Mouse (Mus musculus) hematopoietic stem cell, adult 5-6 weeks (primary cell): Measurements from ENCODE around the gene Sp7. TPM values are rescaled to one million over a fixed set of nuclear protein-coding genes. Genes with fewer than 3 reads are reported as not detected.

Experiments used
- ATAC-seq, 2 experiments: fragments of 125-278 bp in 1 of 2; replicated peaks in 1 of 2; 2 replicates each; pipeline ENCODE4 v1.8.0; 2016 to 2017; ENCODE audit warnings: inconsistent platforms in 2 of 2, mild to moderate bottlenecking in 2 of 2, moderate number of reproducible peaks in 2 of 2, low read depth in 1 of 2, moderate TSS enrichment in 1 of 2; ENCODE audit not compliant: low FRiP score in 2 of 2, poor library complexity in 2 of 2, severe bottlenecking in 2 of 2, insufficient read depth in 1 of 2, low TSS enrichment in 1 of 2
- total RNA-seq: library from RNA; stranded (forward); fragments of 172-1452, 232-1000 nt; gene quantifications from 2 replicates; pipeline ENCODE4 v1.2.3, GENCODE M21; 2017

Sp7 gene
- total RNA-seq, 1 experiment from 2014 or later, result not detected

DNA sequence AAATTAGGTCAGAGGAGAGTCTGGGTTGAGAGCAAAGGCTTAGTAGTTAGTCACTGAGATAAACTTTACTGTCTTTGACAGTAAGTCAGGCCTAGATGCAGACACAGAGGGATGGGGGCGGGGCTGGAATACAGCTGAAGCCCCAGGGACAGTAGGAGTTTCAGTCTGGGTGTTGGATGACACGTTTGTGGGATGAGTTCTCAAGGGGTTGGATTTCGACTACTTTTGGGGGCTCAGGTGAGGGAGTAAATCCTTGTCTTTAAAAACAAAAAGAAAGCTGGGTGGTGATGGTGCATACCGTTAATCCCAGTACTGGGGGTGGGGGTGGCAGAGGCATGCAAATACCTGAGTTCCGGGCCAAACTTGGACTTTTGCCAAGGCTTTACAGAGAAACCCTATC lies 31.6 kb upstream of the Sp7 start:
- no peak for ATAC-seq

DNA sequence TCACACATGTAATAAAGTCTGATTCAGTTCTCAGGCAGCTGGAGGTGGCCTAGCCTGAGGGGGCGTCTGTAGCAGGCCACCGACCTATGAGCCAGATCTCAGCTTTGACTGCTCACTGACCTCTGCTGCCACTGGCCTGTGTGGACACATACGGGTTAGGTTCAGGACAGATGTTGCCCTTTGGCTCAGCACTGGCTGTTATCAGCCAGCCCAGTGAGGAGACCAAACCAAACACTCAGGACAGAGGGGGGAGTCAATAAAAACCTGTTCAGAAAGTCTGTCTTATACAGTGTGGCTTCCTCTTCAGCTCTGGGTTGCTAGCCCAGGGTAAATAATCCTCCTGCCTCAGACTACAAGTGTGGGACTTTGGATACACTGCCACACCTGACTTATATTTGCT lies 28.1 kb upstream of the Sp7 start:
- no peak for ATAC-seq

DNA sequence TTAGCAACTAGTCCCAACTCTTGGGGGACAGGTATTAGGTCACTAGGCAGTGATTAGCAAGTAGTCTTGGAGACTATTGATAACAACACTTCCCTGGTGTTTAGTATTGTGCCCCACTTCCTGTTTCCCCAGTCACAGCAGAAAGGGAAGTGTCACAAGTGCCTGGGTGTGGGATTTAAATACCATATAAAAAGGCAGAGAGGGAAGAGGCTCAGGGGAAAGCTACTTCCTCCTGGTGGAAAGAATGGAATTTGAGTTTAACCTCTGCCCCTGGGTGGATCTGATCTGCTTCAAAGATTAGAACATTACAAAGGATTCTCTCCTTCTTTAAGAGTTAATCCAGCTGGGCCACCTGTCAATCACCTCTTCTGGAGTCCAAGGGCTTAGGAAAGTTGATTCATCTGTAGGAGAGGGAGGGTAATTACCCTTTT lies 26.6 kb upstream of the Sp7 start:
- ATAC-seq, result peak; percentile 82 to 90

DNA sequence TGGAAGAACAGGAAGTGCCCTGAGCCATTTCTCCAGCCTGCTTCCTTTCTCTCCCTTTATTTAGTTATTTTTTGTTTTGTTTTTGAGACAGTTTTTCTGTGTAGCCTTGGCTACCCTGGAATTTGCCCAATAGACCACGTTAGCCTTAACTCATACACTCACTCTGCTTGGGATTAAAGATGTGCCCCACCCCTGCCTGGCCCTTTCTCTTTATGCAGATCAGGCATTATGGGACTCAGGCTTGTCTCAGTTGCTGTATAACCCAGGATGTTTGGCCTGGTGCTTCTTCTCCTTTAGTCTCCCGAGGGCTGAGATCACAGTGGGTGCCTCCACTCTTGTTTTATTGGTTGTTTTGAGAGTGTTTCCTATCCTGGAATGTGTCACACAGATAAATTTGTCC lies 25.5 kb upstream of the Sp7 start:
- ATAC-seq, result no peak

DNA sequence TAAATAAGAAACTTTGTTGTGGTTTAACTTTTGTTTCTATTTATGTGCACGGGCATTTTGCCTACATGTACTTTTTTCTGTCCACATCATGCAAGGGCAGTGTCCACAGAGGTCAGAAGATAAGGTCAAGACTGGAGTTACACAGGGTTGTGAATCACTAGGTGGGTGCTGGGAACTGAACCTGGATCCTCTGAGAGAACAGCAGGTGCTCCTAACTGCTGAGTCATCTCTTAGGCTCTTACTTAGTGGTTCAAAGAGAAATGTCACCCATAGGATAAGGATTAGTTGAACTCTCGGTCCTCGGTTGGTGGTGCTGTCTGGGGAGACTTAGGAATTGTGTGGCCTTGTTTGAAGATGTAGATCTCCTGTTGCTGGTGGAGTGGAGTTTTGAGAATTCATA lies 22.0 kb upstream of the Sp7 start:
- ATAC-seq, result no peak

DNA sequence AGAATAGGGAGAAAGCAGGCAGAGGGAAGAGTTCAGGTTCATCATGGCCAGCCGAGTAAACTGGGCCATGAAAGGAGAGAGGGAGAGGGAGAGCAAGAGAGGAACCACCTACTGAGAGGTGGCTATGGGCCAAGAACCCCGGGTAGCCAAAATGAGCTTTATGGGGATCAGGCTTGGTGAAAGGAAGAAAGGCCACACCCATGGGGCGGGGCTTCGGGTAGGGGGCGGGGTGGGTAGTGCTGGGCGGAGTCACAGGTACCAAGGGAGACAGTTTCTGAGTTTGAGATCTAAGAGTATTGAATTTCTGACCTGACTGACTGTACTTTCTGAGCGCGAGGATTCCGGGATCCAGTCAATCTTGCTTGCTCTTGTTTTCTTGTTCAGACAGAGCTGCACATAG lies 19.7 kb upstream of the Sp7 start:
- peak in 1 of 2 experiments; percentile 42; a peak in 1 of 4 replicates for ATAC-seq

DNA sequence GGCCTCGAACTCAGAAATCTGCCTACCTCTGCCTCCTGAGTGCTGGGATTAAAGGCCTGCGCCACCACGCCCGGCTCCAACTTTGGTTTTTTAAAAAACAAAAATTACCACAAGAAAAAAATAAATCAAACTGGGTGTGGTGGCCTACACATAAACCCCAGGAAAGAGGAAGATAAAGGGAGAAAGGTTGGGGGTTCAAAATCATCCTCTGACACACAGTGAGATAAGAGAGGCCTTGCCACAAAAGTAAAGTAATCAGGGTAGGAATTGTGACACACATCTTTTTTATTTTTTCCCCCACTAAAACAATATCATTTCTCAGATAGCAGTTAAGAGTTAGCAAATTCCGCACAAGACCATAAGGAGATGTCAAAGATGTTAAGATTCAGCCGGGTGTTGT lies 16.7 kb upstream of the Sp7 start:
- ATAC-seq, result no peak

DNA sequence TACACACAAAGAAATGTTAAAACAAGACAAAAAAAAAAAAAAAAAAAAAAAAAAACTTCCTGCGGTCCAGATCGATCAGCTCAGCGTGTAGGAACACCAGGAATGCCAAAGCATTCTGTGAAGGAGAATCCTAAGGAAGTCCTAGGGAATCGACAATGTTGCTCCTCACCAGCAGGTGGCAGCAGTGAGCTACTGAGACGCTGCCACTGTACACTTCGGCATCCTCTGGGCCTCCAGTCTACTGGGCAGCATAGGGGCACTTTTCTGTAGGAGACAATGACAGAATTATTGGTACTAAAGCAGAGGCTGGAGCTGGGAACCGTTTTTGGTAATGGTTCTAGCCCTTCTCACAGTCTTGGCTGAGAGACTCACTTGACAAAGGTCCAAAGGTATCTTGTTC lies 14.6 kb upstream of the Sp7 start:
- peak; percentile 59 to 72 for ATAC-seq

DNA sequence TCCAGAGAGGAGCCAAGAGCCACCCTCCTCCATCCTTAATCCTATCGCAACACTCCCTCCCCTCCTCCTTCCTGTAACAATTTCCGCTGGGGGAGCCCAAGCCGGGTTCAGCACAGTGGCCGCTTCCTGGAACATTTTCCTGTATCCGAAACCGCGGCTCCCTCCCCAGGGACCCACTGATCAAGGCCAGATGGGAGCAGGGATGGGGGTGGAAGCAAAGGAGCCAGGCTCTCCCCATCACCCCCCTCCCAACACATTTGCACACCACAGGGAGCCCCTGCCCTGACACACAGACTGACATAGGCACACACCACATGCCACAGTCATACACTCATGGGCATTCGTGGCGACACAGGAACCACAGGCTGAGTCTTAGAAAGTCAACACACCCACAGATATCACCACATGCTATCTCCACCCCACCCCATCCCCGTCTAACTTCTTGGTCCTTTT lies 10.9 kb upstream of the Sp7 start:
- ATAC-seq, result peak; percentile 15 to 27; a peak in 2 of 4 replicates

DNA sequence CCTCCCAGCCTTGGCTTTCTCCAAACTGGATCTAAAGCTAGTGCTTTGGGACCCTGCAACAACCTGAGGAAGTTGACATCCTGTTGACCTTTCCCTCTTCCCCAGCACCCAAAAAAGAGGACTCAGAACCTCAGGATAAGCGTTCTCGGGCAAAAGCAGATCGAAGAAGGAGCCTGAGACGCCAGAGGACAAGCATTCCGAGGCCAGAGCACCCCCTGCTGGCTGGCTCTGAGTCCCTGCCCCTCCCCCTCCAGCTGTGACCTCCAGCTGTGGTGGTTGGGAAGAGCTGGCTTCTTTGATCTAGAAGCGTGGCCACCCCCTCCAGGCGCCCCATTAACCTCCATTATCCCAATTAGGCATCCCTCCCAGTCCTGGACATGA lies 10.2 kb upstream of the Sp7 start:
- peak; percentile 51 to 83 for ATAC-seq

DNA sequence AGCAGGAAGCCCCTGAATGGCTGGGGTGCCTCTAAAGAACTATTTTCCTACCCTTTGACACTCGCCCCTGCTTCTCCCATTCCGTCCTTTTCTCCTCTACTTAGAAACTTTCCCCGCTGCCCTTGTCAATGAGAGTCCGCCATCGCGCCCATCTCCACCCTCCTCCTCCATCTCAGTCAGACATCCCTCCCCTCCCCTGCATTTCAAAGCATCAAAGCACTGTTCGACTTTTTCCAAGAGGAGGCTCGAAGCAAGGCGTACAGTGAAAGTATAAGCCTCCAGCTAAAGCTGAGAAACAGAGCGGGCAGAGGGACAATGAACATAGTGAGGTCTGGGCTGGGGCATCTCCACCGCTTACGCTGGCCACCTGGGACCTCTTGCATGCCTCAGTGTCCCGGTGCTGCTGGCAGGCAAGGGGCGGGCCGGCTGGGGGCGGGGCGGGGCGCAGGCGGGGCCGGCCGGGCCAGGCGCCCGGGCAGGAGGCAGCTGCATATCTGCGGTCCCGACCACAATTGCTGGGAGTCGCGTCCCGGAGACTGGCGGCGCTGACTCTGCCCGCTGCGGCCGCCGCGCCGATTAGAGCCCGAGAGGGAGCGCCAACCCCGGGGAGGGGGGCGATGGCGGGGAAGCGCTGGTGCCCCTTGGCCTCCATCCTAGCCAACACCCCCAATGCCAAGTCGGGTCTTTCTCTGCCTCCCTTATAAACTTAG lies 9.6 kb upstream of the Sp7 start:
- ATAC-seq, result peak; percentile 72 to 80; a peak in 2 of 4 replicates

DNA sequence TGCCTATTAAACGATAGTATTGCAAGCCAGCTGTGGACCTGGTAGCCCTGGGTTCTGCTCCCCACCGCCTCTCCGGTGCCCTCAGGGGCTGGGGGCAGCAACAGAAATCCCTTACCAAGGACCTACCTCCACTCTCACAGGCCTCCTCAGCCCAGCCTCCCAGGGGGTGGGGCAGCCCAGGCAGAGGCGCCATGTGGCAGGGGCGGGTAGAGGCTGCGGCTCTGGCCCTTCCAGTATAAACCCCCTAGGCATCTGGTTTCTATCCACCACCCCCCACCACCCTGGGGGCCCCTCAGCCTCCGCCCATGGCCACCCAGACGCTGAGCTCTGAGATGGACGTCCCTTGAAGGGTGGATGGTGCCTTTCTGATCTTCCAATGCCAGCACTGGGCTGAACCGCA lies 3.7 kb upstream of the Sp7 start:
- ATAC-seq, result no peak

DNA sequence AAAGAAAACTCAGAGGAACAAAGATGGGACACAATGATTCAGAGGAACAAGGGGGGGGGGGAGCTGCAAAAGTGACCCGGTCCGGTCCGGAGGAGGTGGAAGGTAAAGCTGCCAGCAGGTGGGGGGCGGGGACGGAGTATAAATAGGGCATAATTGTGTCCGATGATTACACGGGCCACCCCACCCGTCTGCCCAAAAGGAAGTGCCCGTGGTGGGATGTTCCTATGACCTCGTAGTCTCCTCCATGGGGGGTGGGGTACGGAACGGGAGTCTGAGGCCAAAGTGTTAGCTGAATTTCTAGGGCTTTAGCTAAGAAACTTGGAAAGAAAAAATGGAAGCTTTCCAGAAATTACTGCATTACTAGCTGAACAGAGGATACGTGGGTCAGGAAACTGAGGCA lies 3.0 kb upstream of the Sp7 start:
- no peak for ATAC-seq

DNA sequence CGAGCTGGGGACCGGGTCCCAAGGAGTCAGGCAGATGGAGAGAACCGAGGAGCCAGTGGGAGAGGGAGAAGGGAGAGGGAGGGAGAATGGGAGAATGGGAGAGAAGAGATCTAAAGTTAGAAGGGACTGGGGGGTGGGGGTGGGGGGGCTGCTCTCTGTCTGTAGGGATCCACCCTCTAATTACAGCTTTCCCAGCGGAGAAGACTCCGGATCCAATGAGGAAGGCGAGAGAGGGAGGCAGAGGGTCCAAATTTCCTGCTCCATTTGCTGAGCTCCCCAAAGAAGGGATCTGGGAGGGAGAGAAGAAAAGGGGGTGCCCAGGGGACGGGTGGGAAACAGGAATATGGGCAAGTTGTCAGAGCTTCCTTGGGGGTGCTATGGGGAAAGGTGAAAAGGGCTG lies 744 bp downstream of the Sp7 start:
- no peak for ATAC-seq

DNA sequence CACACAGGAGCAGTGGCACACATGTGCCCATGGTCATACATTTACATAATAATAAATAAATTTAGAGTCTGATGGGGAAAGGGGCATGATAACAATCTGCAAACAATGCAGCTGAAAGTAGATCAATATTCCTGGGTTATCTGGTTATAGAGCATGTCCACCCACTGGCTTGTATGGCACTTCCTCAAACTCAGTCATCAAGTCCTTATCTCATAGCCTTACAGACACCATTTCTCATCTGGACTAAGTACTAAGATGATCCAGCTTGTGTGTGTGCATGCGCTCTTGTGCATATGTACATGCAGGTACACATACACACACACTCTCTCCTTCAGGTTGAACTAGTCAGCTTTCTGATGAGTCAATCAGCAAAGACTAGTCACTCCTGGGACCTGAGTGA lies 2.3 kb downstream of the Sp7 start:
- no peak for ATAC-seq

DNA sequence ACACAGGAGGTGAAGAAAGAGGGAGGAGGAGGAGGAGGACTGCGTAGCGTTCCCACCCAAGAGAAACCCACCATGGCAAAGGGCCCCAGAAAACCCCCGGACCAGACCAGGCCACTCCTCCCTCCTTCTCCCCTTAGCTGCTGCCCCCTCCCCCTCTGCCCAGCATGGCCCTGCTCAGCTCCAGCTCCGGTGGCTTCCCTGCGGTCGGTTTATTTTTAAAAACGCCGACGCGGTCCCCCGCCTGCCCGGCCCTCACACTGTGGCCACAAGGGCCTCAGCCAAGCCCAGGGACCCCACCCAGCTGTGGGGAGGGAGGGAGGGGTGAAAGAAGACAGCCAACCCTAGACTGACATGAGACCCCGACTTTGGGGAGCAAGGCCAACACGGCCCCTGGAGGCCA lies 4.3 kb downstream of the Sp7 start:
- ATAC-seq, result peak; percentile 27 to 43; a peak in 2 of 4 replicates

DNA sequence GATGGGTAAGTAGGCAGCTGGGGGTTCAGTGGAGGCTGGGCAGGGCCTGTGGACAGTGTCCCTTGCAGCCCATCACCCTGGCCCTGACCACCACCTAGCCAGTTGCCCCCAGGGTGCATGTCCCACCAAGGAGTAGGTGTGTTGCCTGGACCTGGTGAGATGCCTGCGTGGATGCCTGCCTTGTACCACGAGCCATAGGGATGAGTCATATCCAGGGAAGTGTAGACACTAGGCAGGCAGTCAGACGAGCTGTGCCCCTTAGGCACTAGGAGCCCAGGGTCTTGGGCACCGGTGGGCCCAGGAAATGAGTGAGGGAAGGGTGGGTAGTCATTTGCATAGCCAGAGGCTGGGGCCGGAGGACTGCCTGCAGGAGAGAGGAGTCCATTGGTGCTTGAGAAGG lies 8.1 kb downstream of the Sp7 start:
- no peak for ATAC-seq

DNA sequence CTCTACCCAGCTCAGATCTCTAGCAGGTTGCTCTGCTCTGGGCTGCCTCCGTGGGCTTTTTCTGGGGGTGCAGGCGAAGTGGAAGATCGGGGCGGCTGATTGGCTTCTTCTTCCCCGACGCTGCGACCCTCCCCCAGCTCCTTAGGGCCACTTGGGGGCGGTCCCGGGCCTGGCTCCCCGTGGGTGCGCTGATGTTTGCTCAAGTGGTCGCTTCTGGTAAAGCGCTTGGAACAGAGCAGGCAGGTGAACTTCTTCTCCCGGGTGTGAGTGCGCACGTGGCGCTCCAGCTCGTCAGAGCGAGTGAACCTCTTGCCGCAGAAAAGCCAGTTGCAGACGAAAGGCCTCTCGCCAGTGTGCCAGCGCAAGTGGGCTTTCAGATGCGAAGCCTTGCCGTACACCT lies 8.9 kb downstream of the Sp7 start:
- no peak for ATAC-seq

DNA sequence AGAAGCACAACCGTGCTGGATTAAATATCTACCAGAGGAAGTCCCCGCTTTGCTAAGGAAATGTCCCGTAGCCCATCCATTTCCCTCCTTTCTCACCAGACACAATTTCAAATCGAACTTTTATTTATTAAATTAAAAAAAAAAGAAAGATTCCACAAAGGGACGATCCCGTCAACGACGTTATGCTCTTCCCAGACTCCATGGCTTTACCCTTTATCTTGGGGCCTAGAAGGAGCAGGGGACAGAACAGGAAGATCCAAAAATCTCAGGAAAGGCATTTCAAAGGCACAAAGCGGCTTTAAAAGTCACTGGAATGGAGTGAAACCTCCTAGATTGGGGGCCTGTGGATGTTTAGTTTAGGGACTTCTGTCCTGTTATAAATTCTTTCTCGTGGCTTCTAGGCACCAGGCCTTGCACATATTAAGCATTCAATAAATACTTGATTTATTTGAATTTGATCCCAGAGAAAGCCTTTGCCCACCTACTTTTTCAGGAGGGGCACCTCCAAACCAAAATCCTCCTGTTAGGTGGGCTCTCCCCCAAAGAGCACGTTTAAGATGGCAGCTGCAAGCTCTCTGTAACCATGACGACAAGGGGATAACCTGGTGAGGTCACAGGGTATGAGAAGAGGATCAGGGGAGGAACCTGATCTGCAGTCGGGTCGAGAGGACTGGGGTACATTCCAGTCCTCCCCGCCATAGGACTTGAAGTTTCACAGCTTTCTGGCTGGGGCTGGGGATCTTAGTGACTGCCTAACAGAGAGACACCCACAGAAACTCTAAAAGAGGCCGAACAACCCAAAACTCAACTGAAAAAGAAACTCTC lies 10.3 kb downstream of the Sp7 start:
- no peak for ATAC-seq
